Mouse (Mus musculus) cerebral cortex, adult 2 months (tissue): ENCODE measurements around the gene Cnnm4.

Source experiments
- WGBS: fragments of 180-500 bp; shearing (Covaris S2); methylation state at CpG from one replicate; pipeline ENCODE4 v1.1.7; 2018; 5-methylcytosine and 5-hydroxymethylcytosine counted together

Cnnm4 gene

GRCm38 (mm10) chr1:36541844-36542243 lies 70.4 kb downstream of the Cnnm4 start:
- WGBS = 93% methylated on average over 16 of the region's 16 CpGs

- 94% methylated on average over 9 of the region's 9 CpGs for WGBS
These were observed 71.5 kb downstream of the Cnnm4 start for GRCm38 (mm10) chr1:36542925-36543324.

- WGBS = 84% methylated on average over 2 of the region's 2 CpGs
These were observed 74.0 kb downstream of the Cnnm4 start for GRCm38 (mm10) chr1:36545382-36545781.

GRCm38 (mm10) chr1:36545845-36546600 lies 74.6 kb downstream of the Cnnm4 start:
- 70% methylated on average over 19 of the region's 19 CpGs for WGBS

GRCm38 (mm10) chr1:36546888-36547471 lies 75.6 kb downstream of the Cnnm4 start, which contains the start of gene Ankrd39:
Gene Ankrd39 (minus strand): TSS chr1:36547445.
- under 1% methylated on average over 43 of the region's 43 CpGs for WGBS

GRCm38 (mm10) chr1:36547981-36548598 lies 76.7 kb downstream of the Cnnm4 start:
- 27% methylated on average over 9 of the region's 9 CpGs for WGBS

GRCm38 (mm10) chr1:36548771-36549170 lies 77.4 kb downstream of the Cnnm4 start:
- WGBS = 55% methylated on average over 8 of the region's 8 CpGs

GRCm38 (mm10) chr1:36549491-36549890 lies 78.1 kb downstream of the Cnnm4 start:
- 83% methylated on average over 18 of the region's 18 CpGs for WGBS

- WGBS = 79% methylated on average over 20 of the region's 20 CpGs
These were observed 78.8 kb downstream of the Cnnm4 start for GRCm38 (mm10) chr1:36550075-36550863.

- 82% methylated on average over 17 of the region's 17 CpGs for WGBS
These were observed 80.5 kb downstream of the Cnnm4 start for GRCm38 (mm10) chr1:36551904-36552303.

- WGBS = 70% methylated on average over 16 of the region's 16 CpGs
These were observed 81.1 kb downstream of the Cnnm4 start for GRCm38 (mm10) chr1:36552506-36552905.

- 73% methylated on average over 21 of the region's 21 CpGs for WGBS
These were observed 83.4 kb downstream of the Cnnm4 start for GRCm38 (mm10) chr1:36554633-36555399.

GRCm38 (mm10) chr1:36555798-36556395 lies 84.5 kb downstream of the Cnnm4 start:
- WGBS = 14% methylated on average over 8 of the region's 8 CpGs

GRCm38 (mm10) chr1:36556553-36557456 lies 85.4 kb downstream of the Cnnm4 start:
- under 1% methylated on average over 52 of the region's 52 CpGs for WGBS

- under 1% methylated on average over 48 of the region's 48 CpGs for WGBS
These were observed 86.1 kb downstream of the Cnnm4 start for GRCm38 (mm10) chr1:36557457-36558011.
